Mouse (Mus musculus): Measurements from ENCODE around the gene Xrcc5.
A peak's percentile ranks its signal among the peaks of the same experiment; 100 is the strongest.

The Xrcc5 gene

GRCm38 (mm10) chr1:72307317-72307798 lies at the start of gene Xrcc5:
Gene Xrcc5, plus strand, starts transcription at chr1:72307421.
- DNase-seq (ENCODE audit: low spot score): peak; percentile 94

- no peak for DNase-seq (ENCODE audit: low spot score)
Measured at GRCm38 (mm10) chr1:72263099-72263498, 44.1 kb upstream of the Xrcc5 start.

GRCm38 (mm10) chr1:72278085-72278484 lies 29.1 kb upstream of the Xrcc5 start:
- DNase-seq (ENCODE audit: low spot score): no peak

- no peak for DNase-seq (ENCODE audit: low spot score)
Measured at GRCm38 (mm10) chr1:72282604-72283003, 24.6 kb upstream of the Xrcc5 start.

- peak; percentile 94 for DNase-seq (ENCODE audit: low spot score)
Measured at GRCm38 (mm10) chr1:72283992-72284485, 23.2 kb upstream of the Xrcc5 start, which contains the start of the genes Pecr and Tmem169. Gene Pecr, minus strand, starts transcription at chr1:72284314. Gene Tmem169, plus strand, starts transcription at chr1:72284369.

GRCm38 (mm10) chr1:72284539-72284938 lies 22.7 kb upstream of the Xrcc5 start:
- DNase-seq (ENCODE audit: low spot score): no peak

- no peak for DNase-seq (ENCODE audit: low spot score)
Measured at GRCm38 (mm10) chr1:72286904-72287303, 20.3 kb upstream of the Xrcc5 start.

GRCm38 (mm10) chr1:72287893-72288292 lies 19.3 kb upstream of the Xrcc5 start:
- DNase-seq (ENCODE audit: low spot score): no peak

- DNase-seq (ENCODE audit: low spot score): no peak
Measured at GRCm38 (mm10) chr1:72288527-72289150, 18.6 kb upstream of the Xrcc5 start.

GRCm38 (mm10) chr1:72290896-72291295 lies 16.3 kb upstream of the Xrcc5 start:
- no peak for DNase-seq (ENCODE audit: low spot score)

GRCm38 (mm10) chr1:72291421-72291820 lies 15.8 kb upstream of the Xrcc5 start:
- no peak for DNase-seq (ENCODE audit: low spot score)

GRCm38 (mm10) chr1:72291925-72292324 lies 15.3 kb upstream of the Xrcc5 start:
- no peak for DNase-seq (ENCODE audit: low spot score)

- no peak for DNase-seq (ENCODE audit: low spot score)
Measured at GRCm38 (mm10) chr1:72293869-72294663, 13.2 kb upstream of the Xrcc5 start.

- no peak for DNase-seq (ENCODE audit: low spot score)
Measured at GRCm38 (mm10) chr1:72295746-72296145, 11.5 kb upstream of the Xrcc5 start.

GRCm38 (mm10) chr1:72301845-72302244 lies 5.4 kb upstream of the Xrcc5 start:
- no peak for DNase-seq (ENCODE audit: low spot score)

GRCm38 (mm10) chr1:72306241-72306640 lies 980 bp upstream of the Xrcc5 start:
- DNase-seq (ENCODE audit: low spot score): no peak

GRCm38 (mm10) chr1:72306679-72307181 lies 491 bp upstream of the Xrcc5 start:
- peak; percentile 41 for DNase-seq (ENCODE audit: low spot score)

- DNase-seq (ENCODE audit: low spot score): no peak
Measured at GRCm38 (mm10) chr1:72308919-72309318, 1.7 kb downstream of the Xrcc5 start.

- no peak for DNase-seq (ENCODE audit: low spot score)
Measured at GRCm38 (mm10) chr1:72309744-72310424, 2.7 kb downstream of the Xrcc5 start.

- DNase-seq (ENCODE audit: low spot score): no peak
Measured at GRCm38 (mm10) chr1:72312701-72313398, 5.6 kb downstream of the Xrcc5 start.

- DNase-seq (ENCODE audit: low spot score): no peak
Measured at GRCm38 (mm10) chr1:72313399-72314039, 6.3 kb downstream of the Xrcc5 start.
